Mouse (Mus musculus) ES-Bruce4 (cell line): ENCODE results near the gene Syt2.

ENCODE experiments used
- CTCF ChIP-seq: IDR thresholded peaks from one replicate; pipeline ENCODE4 v1.8.1; 2011; ENCODE audit warnings: low read depth, low read length
- EP300 ChIP-seq: IDR thresholded peaks from 2 replicates; pipeline ENCODE4 v1.6.1; 2011; ENCODE audit warnings: low read depth, low read length; ENCODE audit not compliant: insufficient read depth

DNA sequence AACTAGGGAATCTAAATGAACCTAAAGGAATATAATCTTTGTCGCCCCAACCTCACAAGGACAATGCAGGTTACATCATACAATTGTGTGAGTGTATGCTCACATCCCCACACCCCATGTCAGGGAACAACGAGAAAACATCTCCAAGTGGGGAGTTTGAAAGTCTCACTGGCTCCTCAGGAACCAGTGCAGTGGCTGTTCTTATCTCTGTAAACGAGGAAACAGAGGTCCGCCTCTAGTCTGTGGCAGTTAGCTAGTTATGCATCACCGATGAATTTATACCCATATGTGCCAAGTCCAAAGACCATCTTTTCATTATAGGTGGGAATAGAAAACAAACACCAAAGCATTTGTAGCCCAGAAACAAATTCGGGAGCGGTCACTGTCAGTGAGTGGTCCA, 115.1 kb downstream of the Syt2 start:
- TF ChIP-seq EP300 = no peak
- TF ChIP-seq CTCF = no peak
